Mouse (Mus musculus): Measurements from ENCODE around the gene Ralgapa2. TPM values are rescaled to one million over a fixed set of nuclear protein-coding genes. Genes with fewer than 3 reads are reported as not detected.

Gene Ralgapa2
- polyA plus RNA-seq, 1 experiment from 2014 or later = 4.9 TPM

GRCm38 (mm10) chr2:146255636-146256035, 256.5 kb downstream of the Ralgapa2 start:
- H3K27me3 ChIP-seq (replicated peaks; ENCODE audit: control insufficient read depth, insufficient read depth, low read length) = no peaks in the 10 kb centered on the region
- no peak overlapping the region for H3K4me3 ChIP-seq (ENCODE audit: low read depth, low read length)
- H3K36me3 ChIP-seq (ENCODE audit: control insufficient read depth, insufficient read depth) = 0 out of 2 replicates have a peak, but pooled peaks cover 9% of the 10 kb centered on the region
- H3K9me3 ChIP-seq (ENCODE audit: control insufficient read depth) = no peaks in the 10 kb centered on the region
- no peak overlapping the region for H3K27ac ChIP-seq (ENCODE audit: low read depth, low read length)
- no peak overlapping the region for H3K4me2 ChIP-seq (replicated peaks; ENCODE audit: low read depth)
- no peak overlapping the region for H3K9ac ChIP-seq (ENCODE audit: low read depth, low read length)
- TF ChIP-seq CTCF (IDR thresholded peaks at IDR 0.05; ENCODE audit: low read depth) = no peak
- no peak for ATAC-seq
- H3K4me1 ChIP-seq (replicated peaks; ENCODE audit: control insufficient read depth, insufficient read depth, low read length) = no peaks in the 10 kb centered on the region

- 0 out of 2 replicates have a peak, but pooled peaks cover 9% of the 10 kb centered on the region for H3K36me3 ChIP-seq (ENCODE audit: control insufficient read depth, insufficient read depth)
- H3K9ac ChIP-seq (ENCODE audit: low read depth, low read length) = no peak overlapping the region
- WGBS = 92% methylated on average over 1 of the region's 1 CpGs
- no peak for TF ChIP-seq CTCF (IDR thresholded peaks at IDR 0.05; ENCODE audit: low read depth)
- H3K27ac ChIP-seq (ENCODE audit: low read depth, low read length) = no peak overlapping the region
- H3K27me3 ChIP-seq (replicated peaks; ENCODE audit: control insufficient read depth, insufficient read depth, low read length) = no peaks in the 10 kb centered on the region
- H3K4me3 ChIP-seq (ENCODE audit: low read depth, low read length) = no peak overlapping the region
- ATAC-seq = no peak
- no peaks in the 10 kb centered on the region for H3K9me3 ChIP-seq (ENCODE audit: control insufficient read depth)
- no peak overlapping the region for H3K4me2 ChIP-seq (replicated peaks; ENCODE audit: low read depth)
- no peaks in the 10 kb centered on the region for H3K4me1 ChIP-seq (replicated peaks; ENCODE audit: control insufficient read depth, insufficient read depth, low read length)
These were observed 257.8 kb downstream of the Ralgapa2 start for GRCm38 (mm10) chr2:146254387-146254786.

GRCm38 (mm10) chr2:146250236-146250904, 261.8 kb downstream of the Ralgapa2 start:
- no peak for ATAC-seq

GRCm38 (mm10) chr2:146249033-146249432, 263.1 kb downstream of the Ralgapa2 start:
- H3K4me1 ChIP-seq (replicated peaks; ENCODE audit: control insufficient read depth, insufficient read depth, low read length) = peaks cover 9% of the 10 kb centered on the region; the same call in 1 of the 2 replicates
- no peak for ATAC-seq
- H3K27ac ChIP-seq (ENCODE audit: low read depth, low read length) = no peak overlapping the region
- no peak overlapping the region for H3K9ac ChIP-seq (ENCODE audit: low read depth, low read length)
- H3K9me3 ChIP-seq (ENCODE audit: control insufficient read depth) = no peaks in the 10 kb centered on the region
- 83% methylated on average over 7 of the region's 7 CpGs for WGBS
- H3K27me3 ChIP-seq (replicated peaks; ENCODE audit: control insufficient read depth, insufficient read depth, low read length) = no peaks in the 10 kb centered on the region
- no peak for TF ChIP-seq CTCF (IDR thresholded peaks at IDR 0.05; ENCODE audit: low read depth)
- peaks cover 4% of the 10 kb centered on the region; the same call in 1 of the 2 replicates for H3K36me3 ChIP-seq (ENCODE audit: control insufficient read depth, insufficient read depth)
- H3K4me3 ChIP-seq (ENCODE audit: low read depth, low read length) = no peak overlapping the region
- no peak overlapping the region for H3K4me2 ChIP-seq (replicated peaks; ENCODE audit: low read depth)

More at GRCm38 (mm10) chr2:146250236-146250904, 261.8 kb downstream of the Ralgapa2 start:
- Histone ChIP-seq H3K9me3 (ENCODE audit: control insufficient read depth) (no peaks in the 10 kb centered on the region), H3K36me3 (ENCODE audit: control insufficient read depth, insufficient read depth) (0 out of 2 replicates have a peak, but pooled peaks cover 5% of the 10 kb centered on the region), H3K4me3 (ENCODE audit: low read depth, low read length) (no peak overlapping the region), H3K27me3 (replicated peaks; ENCODE audit: control insufficient read depth, insufficient read depth, low read length) (no peaks in the 10 kb centered on the region), H3K4me2 (replicated peaks; ENCODE audit: low read depth) (no peak overlapping the region), H3K27ac (ENCODE audit: low read depth, low read length) (no peak overlapping the region), H3K4me1 (replicated peaks; ENCODE audit: control insufficient read depth, insufficient read depth, low read length) (no peaks in the 10 kb centered on the region), H3K9ac (ENCODE audit: low read depth, low read length) (no peak overlapping the region)
- 85% methylated on average over 6 of the region's 6 CpGs for WGBS
- no peak for TF ChIP-seq CTCF (IDR thresholded peaks at IDR 0.05; ENCODE audit: low read depth)

GRCm38 (mm10) chr2:146247576-146247975, 264.6 kb downstream of the Ralgapa2 start:
- H3K27me3 ChIP-seq (replicated peaks; ENCODE audit: control insufficient read depth, insufficient read depth, low read length) = no peaks in the 10 kb centered on the region
- H3K4me1 ChIP-seq (replicated peaks; ENCODE audit: control insufficient read depth, insufficient read depth, low read length) = peaks cover 10% of the 10 kb centered on the region; the same call in 1 of the 2 replicates
- no peak overlapping the region for H3K4me3 ChIP-seq (ENCODE audit: low read depth, low read length)
- no peaks in the 10 kb centered on the region; the same call in 1 of the 2 replicates for H3K36me3 ChIP-seq (ENCODE audit: control insufficient read depth, insufficient read depth)
- WGBS = 28% methylated on average over 6 of the region's 6 CpGs
- H3K4me2 ChIP-seq (replicated peaks; ENCODE audit: low read depth) = no peak overlapping the region
- H3K9ac ChIP-seq (ENCODE audit: low read depth, low read length) = no peak overlapping the region
- TF ChIP-seq CTCF (IDR thresholded peaks at IDR 0.05; ENCODE audit: low read depth) = no peak
- ATAC-seq = peak; percentile 56; the same call in 1 of the 2 replicates
- no peaks in the 10 kb centered on the region for H3K9me3 ChIP-seq (ENCODE audit: control insufficient read depth)
- no peak overlapping the region for H3K27ac ChIP-seq (ENCODE audit: low read depth, low read length)

GRCm38 (mm10) chr2:146246409-146247075, 265.6 kb downstream of the Ralgapa2 start:
- no peak for ATAC-seq
- TF ChIP-seq CTCF (IDR thresholded peaks at IDR 0.05; ENCODE audit: low read depth) = no peak
- Histone ChIP-seq H3K4me3 (ENCODE audit: low read depth, low read length) (no peak overlapping the region), H3K4me2 (replicated peaks; ENCODE audit: low read depth) (no peak overlapping the region), H3K36me3 (ENCODE audit: control insufficient read depth, insufficient read depth) (no peaks in the 10 kb centered on the region; the same call in 1 of the 2 replicates), H3K9ac (ENCODE audit: low read depth, low read length) (no peak overlapping the region), H3K4me1 (replicated peaks; ENCODE audit: control insufficient read depth, insufficient read depth, low read length) (peaks cover 10% of the 10 kb centered on the region; the same call in 1 of the 2 replicates), H3K27me3 (replicated peaks; ENCODE audit: control insufficient read depth, insufficient read depth, low read length) (no peaks in the 10 kb centered on the region), H3K9me3 (ENCODE audit: control insufficient read depth) (no peaks in the 10 kb centered on the region), H3K27ac (ENCODE audit: low read depth, low read length) (no peak overlapping the region)
- WGBS = 84% methylated on average over 4 of the region's 4 CpGs
